Mouse (Mus musculus) cerebellum, postnatal 36 days (tissue): ENCODE results near the gene Ap1m1.

Source experiments
- DNase-seq, 2 experiments: peaks; one replicate each; pipeline ENCODE4 v3.0.0; 2021 to 2022; ENCODE audit warnings: mixed read lengths in 2 of 2

Ap1m1 gene

DNA sequence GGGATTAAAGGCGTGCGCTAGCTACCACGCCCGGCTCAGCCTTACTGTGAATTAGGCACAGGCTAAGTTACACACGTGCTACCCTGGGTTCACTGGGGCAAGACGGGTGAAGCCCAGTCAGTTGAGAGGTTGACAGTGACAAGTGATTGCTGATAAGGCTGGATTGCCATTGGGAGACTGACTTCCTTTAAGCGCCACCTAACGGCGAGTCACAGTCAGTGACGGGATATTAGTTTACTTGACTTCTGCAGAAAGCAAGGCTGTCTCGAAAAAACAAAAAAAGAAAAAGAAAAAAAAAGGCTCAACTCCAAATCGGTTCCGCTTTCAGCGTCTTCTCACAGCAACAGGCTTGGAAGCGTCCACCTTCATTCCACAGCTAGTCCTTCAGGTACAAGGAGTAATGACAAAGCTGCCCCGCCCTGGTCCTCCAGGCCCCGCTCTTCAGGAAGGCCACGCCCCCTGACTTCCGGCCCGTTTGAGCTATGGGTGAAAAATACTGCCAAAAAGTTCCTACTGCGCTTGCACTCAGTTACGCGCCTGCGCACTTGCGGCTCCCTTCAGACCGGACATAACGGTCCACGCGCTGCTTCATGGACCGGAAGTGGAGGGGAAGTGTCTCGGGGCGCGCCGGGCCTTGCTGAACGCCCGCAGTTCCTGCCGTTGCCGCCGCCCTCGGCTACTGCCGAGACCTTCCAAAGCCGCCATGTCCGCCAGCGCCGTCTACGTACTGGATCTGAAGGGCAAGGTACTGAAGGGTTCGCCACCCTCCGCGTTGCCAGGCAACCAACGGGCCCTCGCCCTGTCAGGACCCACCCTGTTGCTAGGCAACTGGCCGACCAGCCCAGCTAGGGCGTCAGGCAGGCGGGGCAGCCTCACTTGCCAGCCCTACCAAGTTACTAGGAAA, at the start of gene Ap1m1:
Gene Ap1m1 (plus strand): TSS at position 520 of the 904 bp plus-strand sequence.
- peak; percentile 97 to 99 for DNase-seq

DNA sequence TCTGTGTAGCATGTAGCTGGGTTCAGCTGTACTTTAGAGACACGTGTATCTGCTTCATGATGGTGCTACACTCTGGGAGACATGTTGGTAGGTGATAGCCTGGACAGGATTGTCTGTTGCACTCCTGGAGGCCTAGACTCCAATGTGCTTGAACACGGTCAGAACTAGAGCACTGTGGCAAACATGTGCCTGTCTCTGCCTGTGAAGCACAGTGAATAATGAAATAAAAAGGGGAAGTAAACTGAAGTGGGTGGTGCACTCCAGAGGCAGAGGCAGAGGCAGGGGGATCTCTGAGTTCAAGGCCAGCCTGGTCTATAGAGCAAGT, 49.6 kb upstream of the Ap1m1 start:
- DNase-seq, result no peak

DNA sequence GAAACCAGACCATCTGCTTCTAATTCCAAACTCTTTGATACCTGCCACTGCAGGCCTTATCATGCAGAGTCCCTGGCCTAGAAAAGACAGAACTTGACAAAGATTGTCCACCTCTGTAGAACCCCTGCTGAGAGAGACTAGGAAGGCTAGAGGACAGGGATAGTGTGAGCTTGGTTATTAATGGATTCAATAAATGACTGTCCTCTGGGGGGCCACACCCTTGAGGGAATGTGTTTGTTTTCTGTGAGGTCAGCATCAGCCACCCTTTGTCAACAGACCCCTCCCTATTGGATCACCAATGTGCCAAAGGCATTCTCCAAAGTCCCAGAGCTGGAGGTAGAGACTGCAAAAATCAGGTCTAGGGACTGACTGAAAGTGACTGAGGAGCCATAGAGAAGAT, 47.8 kb upstream of the Ap1m1 start:
- no peak for DNase-seq

DNA sequence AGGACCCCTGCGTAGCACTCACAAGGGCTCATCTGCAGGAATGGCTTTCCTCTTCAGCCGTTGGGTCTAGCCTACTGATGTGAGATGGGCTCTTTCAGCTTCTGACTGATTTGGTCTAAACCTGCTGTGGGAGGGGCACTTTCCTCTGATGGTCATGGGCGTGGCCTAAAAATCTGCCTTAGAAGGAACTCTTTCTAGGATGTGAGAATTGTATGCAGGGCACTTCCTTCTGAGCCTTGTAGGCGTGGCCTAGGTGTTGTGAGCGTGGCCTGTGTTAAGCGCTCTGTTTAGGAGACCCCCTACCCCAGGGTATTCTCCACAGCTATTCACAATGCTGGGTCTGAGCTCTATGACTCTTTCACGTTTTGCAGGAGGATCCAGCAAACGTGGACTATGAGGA, 41.8 kb upstream of the Ap1m1 start:
- no peak for DNase-seq

DNA sequence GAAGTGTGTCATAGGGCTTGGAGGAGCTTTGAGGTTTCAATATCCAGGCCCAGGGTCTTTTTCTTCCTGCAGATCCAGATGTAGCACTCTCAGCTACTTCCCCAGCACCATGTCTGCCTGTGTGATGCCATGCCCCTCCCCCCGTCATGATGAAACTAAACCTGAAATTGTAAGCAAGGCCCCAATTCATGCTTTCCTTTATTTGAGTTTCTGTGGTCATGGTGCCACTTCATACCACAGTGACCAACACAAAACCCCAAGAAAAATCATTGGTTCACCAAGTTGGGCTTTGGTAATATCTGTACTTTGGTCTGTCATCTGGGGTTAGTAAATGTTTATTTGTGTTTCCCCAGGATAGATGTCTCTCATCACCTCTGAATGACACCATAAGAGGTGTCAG, 31.2 kb upstream of the Ap1m1 start:
- no peak for DNase-seq

DNA sequence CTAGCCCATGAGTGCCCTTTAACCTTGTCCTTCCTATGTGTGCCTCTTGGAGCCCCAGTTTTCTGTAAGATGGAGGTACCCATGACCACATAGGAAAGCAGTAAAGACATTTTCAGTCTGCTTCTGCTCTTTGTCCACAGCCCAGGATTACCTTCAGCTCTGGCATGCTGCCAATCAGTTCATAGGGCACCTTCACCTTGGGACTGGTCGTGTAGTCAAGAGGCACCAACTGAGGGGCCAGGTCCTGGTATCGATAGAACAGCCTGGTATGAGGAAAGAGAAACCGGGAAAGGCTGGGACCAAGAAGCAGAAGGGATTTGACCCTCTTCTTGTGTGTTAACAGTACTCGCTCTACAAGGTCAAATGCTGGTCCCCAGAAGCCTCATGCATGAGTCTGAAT, 29.6 kb upstream of the Ap1m1 start:
- no peak for DNase-seq

DNA sequence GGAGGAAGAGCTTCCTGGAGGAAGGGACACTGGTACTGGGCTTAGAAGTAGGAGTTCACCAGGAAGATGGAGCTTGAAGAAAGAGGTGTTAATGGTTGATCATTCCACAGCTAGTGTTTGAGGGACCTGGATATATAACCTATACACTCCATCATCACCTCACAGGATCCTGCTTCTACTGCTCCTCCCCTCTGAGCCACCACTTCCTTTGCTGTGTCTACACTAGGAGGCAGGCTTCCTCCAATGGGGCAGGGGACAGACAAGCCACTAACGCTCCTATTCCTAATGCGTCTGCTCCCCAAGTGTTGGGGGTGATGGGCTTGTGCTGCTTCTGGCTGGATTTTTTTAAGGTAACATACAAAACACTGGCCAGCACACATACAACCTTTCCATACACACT, 29.1 kb upstream of the Ap1m1 start:
- no peak for DNase-seq

DNA sequence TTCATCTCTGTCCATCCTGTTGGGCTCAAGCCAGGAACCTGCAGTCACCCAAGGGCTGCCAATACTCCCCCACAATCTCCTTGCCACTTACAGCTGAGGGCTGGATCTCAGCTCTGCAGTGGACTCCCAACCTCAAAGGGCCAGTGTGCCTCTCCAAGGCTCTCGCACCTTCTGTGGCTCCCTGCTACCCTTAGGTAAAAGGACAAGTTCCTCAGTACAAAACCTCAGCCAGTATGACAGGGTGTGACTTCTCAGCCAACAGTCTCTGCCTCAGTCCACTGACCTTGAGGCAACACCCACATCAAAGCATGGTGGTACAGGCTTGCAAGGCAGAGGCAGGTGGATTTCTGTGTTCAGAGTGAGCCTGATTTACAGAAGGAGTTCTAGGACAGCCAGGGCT, 28.0 kb upstream of the Ap1m1 start:
- no peak for DNase-seq

DNA sequence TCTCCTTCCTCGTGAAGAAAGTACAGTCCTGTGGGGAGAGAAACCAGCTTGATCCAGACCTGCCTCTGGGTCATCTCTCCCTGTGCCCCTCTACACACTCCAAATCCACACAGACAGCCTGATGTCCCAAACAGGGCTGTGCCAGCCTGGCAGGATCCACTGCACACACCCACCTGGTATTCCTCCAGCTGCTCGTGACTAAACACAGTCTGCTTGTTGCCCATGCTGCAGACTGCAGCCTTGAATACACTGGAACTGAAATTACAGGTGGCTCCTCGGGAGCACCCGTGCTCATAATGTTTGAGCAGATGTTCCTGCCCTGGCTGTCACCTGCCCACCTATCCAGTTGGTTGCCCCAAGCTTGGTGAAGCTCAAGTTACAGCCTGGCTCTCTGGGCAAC, 27.1 kb upstream of the Ap1m1 start, which contains the start of gene Cib3:
Gene Cib3 (minus strand): TSS at position 87 of the 400 bp plus-strand sequence.
- no peak for DNase-seq

DNA sequence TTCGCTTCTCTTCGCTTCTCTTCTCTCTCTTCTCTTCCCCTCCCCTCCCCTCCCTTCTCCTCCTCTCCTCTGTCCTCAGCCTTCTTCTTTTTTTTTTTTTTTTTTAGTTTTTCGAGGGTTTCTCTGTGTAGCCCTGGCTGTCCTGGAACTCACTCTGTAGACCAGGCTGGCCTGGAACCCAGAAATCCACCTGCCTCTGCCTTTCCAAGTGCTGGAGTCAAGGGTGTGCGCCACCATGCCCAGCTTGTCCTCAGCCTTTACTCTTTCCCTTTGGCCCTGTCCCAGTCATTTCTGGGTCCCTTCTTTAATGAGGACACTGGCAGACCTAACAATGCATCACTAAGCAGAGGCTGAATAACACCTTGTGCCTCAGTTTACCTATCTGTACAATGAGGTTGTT, 26.3 kb upstream of the Ap1m1 start, which contains the start of gene Gm11034:
Gene Gm11034 (minus strand): TSS at position 101 of the 400 bp plus-strand sequence.
- DNase-seq, result no peak

DNA sequence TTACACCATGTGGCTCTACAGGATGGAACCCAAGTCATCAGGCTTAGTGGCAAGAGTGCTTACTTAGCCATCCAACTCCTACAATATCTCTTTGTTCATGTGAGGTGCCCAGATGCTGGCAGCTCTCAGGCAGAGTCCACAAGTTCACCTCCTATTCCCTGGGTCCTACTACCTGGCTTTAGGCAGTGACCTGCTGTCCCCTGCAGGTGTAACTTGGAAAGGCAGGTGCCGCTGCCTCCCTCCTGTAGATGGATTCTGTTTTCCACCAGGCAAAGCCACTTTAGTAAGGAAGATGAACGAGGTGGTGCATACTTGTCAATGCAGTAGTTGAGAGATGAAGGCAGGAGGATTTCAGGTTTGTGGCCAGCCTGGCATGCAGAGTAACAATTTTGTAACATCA, 24.8 kb upstream of the Ap1m1 start:
- DNase-seq, result no peak

DNA sequence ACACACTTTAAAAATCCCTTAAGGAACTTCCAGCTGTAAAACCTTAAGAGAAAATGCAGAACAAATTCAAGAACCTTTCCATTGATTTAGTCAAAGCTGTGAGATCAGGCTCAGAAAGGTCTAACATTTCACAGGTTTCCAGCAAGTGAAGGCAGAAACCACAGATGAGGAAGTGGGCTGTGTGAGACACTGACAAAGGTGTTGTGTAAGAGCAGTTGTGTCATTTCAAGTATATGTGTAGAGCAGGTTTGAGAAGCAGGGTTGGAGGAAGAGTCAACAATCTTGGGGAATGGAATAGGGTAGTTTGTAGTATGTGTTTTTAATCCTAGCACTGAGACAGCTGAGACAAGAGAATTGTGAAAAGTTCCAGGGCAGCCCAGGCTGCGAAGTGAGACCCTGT, 23.9 kb upstream of the Ap1m1 start:
- DNase-seq, result no peak

DNA sequence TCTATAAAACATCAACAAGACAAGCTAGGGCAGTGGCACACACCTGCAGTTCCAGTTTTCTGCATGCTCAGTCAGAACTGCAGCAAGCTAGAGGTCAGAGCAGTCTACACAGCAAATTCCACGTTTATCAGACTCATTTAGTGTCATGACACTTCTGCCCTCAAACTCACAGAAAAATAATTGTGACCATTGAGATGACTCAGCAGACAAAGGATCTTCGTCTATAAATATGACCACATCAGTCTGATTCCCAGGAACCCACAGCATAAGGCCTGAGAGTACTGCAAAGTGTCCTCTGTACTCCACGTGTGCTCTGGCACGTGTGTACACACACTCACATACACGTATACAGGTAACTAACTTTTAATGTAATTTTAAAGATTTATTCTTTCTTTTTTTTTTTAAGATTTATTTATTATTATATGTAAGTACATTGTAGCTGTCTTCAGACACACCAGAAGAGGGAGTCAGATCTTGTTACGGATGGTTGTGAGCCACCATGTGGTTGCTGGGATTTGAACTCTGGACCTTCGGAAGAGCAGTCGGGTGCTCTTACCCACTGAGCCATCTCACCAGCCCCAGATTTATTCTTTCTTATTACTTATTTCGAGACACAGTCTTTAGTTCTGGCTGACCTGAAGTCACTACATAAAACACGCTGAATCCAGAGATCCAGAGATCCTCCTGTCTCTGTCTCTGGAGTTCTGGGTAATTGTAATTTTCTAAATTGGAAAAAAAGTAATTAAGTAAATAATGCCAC, 20.9 kb upstream of the Ap1m1 start:
- no peak for DNase-seq

DNA sequence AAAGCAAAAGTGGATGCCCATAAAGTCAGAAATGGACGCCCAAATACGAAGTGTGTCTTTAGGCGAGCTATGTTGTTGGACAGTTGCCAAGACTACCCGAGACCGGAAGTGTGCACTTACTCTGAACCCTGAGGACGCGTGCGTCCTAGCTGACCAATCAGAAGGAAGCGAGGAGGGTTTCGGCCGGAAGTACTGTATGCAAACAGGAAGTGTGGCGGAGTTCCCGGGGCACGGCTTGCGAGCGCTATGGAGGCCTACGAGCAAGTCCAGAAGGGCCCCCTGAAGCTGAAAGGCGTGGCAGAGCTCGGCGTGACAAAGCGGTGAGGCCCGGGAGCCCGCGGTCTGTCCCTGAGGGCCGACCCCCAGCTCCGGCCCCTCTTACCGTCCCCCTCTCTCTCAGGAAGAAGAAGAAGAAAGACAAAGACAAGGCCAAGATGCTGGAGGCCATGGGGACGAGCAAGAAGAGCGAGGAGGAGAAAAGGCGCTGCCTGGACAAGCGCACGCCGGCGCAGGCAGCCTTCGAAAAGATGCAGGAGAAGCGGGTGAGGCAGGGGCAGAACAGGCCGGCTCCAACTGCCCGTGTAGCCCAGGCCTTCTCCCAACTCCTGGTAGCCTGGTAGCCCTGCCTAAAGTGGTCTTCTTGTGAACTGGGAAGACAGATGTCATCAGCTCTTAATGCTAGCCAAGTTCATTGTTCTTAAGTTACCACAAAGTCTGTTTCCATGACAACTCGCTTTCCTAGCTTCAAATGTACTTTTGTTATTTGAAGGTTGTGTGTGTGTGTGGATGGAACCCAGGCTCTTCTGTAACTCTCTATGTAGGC, 20.1 kb upstream of the Ap1m1 start, which contains the start of gene Fam32a:
Gene Fam32a (plus strand): TSS at position 190 of the 823 bp plus-strand sequence.
- peak; percentile 86 for DNase-seq

DNA sequence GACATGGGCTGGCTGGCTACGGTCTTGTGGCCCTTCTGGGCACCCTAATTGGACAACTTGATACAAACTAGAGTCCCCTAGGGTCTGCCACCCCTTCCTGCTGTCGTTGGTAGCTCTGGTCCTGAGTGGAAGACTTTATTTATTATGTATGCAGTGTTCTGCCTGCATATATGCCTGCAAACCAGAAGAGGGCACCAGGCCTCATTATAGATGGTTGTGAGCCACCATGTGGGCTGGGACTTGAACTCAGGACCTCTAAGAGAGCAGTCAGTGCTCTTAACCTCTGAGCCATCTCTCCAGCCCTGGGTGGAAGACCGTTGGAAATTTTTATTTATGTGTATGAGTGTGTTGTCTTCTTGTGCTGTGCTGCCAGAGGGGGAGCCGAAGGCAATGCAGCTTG, 19.1 kb upstream of the Ap1m1 start:
- DNase-seq, result no peak

DNA sequence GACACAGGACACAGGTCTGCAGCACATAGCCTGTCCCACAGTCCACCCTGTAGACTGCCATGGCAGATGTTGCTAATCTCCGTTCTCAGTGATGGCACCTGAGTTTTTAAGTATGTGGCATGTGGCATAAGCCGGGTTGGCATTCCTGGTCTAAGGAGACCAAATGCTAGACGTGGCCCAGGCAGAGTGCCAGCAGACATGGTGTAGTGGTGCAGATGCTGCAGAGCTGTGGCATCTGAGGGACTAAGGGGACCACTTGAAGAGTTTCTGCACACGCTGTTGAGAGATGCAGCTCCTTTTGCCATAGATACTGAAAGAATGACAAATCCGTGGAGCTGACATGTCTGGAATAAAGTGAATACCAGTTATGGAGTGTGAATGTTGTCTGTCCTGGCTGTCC, 17.2 kb upstream of the Ap1m1 start:
- DNase-seq, result no peak

DNA sequence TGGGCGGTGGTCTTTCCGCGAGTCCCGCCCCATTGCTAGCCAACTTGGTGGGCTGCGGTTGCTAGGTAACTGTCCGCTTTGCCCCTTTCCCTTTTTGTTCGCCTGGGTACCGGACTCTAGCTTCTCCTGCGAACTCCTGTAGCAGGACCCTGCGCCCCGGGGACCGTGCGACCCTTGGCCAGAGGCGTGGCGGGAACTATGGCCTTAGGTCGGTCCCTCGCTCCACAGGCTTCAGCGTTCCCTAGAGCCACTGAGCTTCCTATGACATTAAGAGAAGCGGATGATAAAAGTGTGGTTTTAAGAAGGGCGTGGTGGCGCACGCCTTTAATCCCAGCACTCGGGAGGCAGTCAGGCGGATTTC, 565 bp downstream of the Ap1m1 start:
- no peak for DNase-seq

DNA sequence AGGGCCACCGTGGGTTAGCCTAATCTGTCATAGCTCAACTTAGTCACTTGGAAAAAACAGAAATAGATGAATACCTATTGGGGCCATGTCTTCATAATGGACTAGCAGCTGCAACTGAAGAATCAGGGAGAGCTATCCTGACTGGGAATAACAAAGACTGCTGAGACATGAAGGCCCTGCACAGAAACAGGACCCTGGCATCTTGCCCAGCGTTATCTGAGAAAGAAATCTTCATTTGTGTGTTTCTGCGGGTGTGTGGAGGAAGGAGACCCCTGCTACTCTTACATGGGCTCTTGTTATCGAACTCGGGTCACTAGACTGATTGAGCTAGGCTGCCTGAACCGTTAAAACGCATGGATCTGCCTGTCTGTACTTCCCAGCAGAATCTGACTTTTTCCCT, 1.1 kb downstream of the Ap1m1 start:
- peak; percentile 18 for DNase-seq

DNA sequence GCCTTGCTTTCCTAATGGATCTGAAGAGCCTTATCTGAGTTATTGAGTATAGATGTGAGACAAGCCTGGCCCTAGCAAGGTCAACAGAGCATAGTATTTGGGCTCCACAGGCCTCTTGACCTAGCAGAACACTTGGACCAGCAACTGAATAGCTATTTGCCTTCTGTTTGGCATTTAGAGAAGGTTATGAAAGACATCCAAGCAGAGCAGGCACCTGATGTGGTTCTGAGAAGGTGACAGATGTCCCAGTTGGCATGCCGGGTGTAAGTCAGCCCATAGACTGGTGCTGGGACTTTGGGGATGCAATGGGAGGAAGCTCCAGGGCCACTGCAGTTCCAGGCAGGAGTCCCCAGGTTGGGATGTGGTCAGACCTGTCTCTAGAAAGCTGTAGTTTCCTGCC, 2.4 kb downstream of the Ap1m1 start:
- DNase-seq, result no peak

DNA sequence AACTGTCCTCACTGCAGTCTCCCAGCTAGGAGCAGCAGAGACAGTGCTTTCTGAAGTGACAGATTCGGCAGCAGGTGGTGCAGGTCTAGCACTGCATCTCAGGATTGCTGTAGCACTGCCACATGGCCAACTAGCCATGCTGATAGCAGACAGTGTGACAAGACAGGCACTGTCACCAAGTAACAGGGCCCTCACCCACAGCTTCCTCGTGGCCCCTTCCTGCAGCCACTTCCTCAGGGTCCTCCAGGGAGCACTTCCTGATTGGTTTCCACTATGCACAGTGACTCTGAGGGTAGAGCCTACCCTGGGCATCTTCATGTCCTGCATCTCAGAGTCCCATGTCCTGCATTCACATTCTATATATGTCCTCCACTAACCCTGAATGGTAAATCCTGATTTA, 4.8 kb downstream of the Ap1m1 start:
- no peak for DNase-seq

DNA sequence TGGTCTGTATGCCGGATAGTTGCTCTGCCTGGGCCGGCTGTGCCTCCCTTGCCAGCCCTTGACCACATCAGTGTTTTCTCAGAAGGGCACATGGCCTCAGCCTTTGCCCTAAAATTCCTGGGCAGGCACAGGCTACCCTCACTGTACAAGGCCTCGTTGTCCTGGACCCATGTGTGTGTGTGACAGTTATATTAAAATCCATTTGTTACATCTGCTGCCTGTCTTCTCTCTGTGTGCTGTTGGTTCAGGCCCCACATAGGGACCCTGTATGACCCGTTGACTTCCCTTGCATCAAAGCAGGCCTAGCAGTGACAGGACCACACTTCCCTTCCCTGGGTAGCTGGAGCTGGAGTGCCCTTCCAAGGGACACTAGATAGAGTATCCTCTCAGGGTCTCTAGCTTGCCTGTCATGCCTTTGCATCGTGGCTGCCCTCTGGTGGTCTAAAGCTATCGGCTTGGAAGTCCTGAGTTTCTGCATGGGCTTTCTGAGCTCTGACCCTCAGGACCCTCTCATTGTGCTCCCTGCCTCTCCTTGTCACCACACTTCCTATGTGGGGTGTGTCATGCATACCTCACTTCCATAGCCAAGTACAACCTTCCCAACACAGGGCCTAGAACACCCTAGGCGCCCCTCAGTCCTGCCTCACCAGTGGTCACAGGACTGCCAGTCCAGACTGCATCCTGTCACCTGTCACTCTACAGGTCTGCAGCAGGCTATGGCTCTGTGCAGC, 17.5 kb downstream of the Ap1m1 start:
- DNase-seq, result peak in 1 of 2 experiments; percentile 21

DNA sequence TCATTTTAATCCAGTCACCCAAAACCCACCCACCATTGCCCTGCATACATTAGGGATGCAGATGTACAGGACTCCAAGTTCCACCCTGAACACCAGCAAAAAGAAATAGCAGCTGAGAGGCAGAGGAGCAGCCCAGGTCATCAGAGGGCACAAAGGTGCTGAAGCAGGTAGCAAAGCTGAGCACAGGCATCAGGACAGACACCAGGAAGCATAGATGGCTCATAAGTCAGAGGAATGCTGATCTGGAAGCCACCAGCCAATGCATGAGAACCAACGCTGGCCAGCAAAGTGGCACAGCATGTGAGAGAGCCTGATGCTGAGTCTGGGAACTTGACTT, 18.1 kb downstream of the Ap1m1 start:
- no peak for DNase-seq

DNA sequence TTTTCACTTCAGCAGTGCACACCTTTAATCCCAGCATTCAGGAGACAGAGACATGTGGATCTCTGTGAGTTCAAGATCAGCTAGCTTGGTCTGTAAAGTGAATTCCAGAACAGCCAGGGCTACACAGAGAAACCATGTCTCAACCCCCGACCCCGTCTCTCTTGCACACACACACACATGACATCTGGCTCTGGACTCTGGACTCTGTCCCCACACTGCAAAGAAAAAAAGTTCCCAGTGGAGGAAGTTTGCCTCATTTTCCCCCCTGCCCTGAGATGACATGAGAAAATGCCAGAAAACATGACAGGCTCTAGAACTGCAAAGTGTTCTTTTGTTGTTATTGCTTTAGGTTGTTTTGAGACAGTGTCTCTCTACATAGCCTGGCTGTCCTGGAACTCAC, 20.0 kb downstream of the Ap1m1 start:
- no peak for DNase-seq
